Mouse (Mus musculus) heart, embryonic 12.5 days (tissue): ENCODE results near the gene Gm20388. TPM values are rescaled to one million over a fixed set of nuclear protein-coding genes. Genes with fewer than 3 reads are reported as not detected.
A peak's percentile ranks its signal among the peaks of the same experiment; 100 is the strongest.

Experiments
- ATAC-seq: fragments of 200-750 bp; cut with Nextera tagmentation; 2 replicates; pipeline ENCODE4 v1.8.0; 2017; ENCODE audit warnings: moderate TSS enrichment, moderate library complexity; ENCODE audit not compliant: insufficient number of reproducible peaks, low FRiP score
- H3K27ac ChIP-seq: fragments of 300-500 bp; sonication (generic); 2 replicates; pipeline ENCODE4 v1.5.1; 2016; ENCODE audit warnings: mild to moderate bottlenecking, moderate library complexity; ENCODE audit not compliant: poor library complexity, severe bottlenecking
- H3K27me3 ChIP-seq: fragments of 300-500 bp; sonication (generic); replicated peaks from 2 replicates; pipeline ENCODE4 v1.6.1; 2016; ENCODE audit warnings: mild to moderate bottlenecking, moderate library complexity
- H3K36me3 ChIP-seq: fragments of 300-500 bp; sonication (generic); 2 replicates; pipeline ENCODE4 v1.6.1; 2016; ENCODE audit warnings: mild to moderate bottlenecking, moderate library complexity
- H3K4me1 ChIP-seq: fragments of 300-500 bp; sonication (generic); replicated peaks from 2 replicates; pipeline ENCODE4 v1.6.1; 2016; ENCODE audit warnings: mild to moderate bottlenecking
- H3K4me2 ChIP-seq: fragments of 300-500 bp; sonication (generic); 2 replicates; pipeline ENCODE4 v1.6.1; 2016; ENCODE audit warnings: mild to moderate bottlenecking, moderate library complexity
- H3K4me3 ChIP-seq: fragments of 300-500 bp; sonication (generic); 2 replicates; pipeline ENCODE4 v1.5.1; 2016; ENCODE audit warnings: mild to moderate bottlenecking
- H3K9ac ChIP-seq: fragments of 300-500 bp; sonication (generic); 2 replicates; pipeline ENCODE4 v1.6.1; 2016; ENCODE audit warnings: mild to moderate bottlenecking, moderate library complexity
- H3K9me3 ChIP-seq: fragments of 300-500 bp; sonication (generic); replicated peaks from 2 replicates; pipeline ENCODE4 v1.6.1; 2016; ENCODE audit warnings: mild to moderate bottlenecking, moderate library complexity
- WGBS: fragments of 180-500 bp; shearing (Covaris S2); methylation state at CpG from one replicate; pipeline ENCODE4 v1.1.7; 2016; 5-methylcytosine and 5-hydroxymethylcytosine counted together
- polyA plus RNA-seq: library from polyadenylated mRNA; unstranded; fragments of >200 nt; fragmentation: Nextera tagmentation; extraction: Ambion mirVana; gene quantifications from 2 replicates; pipeline ENCODE4 v1.2.1, GENCODE M21; 2016

The Gm20388 gene
- polyA plus RNA-seq, 1 experiment from 2014 or later = not detected

DNA sequence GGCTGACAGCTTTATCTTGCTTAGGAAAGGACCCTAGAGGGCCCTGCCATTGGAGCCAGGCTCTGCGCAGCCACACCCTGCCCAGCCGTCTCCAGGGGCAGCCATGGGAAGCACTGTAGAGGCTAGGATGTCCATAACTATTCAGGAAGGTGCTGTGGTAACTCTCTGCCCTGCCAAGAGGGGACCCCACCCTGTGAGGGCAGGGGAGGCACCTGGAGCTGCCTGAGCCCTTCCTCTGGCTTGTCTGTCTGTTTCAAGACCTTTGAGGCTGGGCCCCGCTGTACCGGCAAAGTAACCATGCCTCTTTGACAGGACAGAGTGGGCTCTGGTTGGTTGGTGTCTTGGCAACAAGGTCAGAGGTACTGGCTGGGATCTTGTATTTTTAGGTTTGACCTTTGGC, 2730.2 kb downstream of the Gm20388 start:
- ATAC-seq = no peak
- Histone ChIP-seq H3K36me3 (peaks cover 10% of the 10 kb centered on the region; the same call in 1 of the 2 replicates), H3K27ac (no peak overlapping the region), H3K4me1 (peaks cover 69% of the 10 kb centered on the region), H3K4me3 (no peak overlapping the region), H3K4me2 (no peak overlapping the region), H3K9me3 (no peaks in the 10 kb centered on the region), H3K27me3 (no peaks in the 10 kb centered on the region), H3K9ac (no peak overlapping the region)
- WGBS = 72% methylated on average over 4 of the region's 4 CpGs

DNA sequence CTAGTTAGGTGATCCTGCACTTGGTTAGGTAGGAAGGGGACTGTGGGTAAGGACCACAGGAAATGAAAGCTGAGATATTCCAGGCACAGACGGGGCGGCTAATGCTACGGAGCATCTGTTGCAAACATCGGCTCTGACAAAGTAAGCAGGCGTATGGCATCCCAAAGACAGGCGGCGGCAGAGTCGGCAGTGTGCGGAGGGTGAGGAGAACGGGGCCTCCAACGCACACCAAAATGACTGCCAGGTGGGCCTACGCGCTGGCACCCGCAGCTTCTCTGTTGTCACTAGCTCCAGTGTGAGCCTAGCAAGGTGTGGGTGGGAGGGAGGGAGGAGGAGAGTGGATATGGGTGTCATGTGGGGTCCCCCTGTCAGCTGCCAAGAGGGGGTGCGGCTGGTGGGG, 2730.8 kb downstream of the Gm20388 start:
- Histone ChIP-seq H3K36me3 (peaks cover 10% of the 10 kb centered on the region; the same call in 1 of the 2 replicates), H3K4me2 (no peak overlapping the region), H3K27ac (no peak overlapping the region), H3K4me1 (peaks cover 69% of the 10 kb centered on the region), H3K27me3 (no peaks in the 10 kb centered on the region), H3K9ac (no peak overlapping the region), H3K9me3 (no peaks in the 10 kb centered on the region), H3K4me3 (no peak overlapping the region)
- no peak for ATAC-seq
- WGBS = 83% methylated on average over 15 of the region's 15 CpGs

DNA sequence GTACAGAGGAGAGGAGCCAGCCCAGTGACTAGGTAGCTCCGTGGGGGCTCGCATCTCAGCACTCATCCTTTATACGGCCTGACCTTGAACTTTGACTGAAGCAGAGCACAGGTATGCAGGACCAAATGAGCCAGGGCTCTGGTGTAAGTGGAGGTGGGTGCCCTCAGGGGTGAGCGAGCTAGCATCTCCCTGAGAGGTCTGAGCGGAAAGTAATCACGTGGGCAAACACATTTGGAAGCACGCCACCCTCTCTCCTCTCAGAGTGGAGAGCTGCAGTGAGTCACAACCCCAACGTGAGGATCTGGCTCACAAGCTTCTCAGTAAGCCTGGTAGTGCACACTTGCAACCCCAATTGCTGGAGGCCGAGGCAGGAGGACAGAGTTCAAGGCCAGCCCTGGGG, 2731.4 kb downstream of the Gm20388 start:
- Histone ChIP-seq H3K27me3 (no peaks in the 10 kb centered on the region), H3K36me3 (peaks cover 9% of the 10 kb centered on the region; the same call in 1 of the 2 replicates), H3K4me2 (no peak overlapping the region), H3K9me3 (no peaks in the 10 kb centered on the region), H3K9ac (no peak overlapping the region), H3K4me3 (no peak overlapping the region), H3K4me1 (peaks cover 68% of the 10 kb centered on the region), H3K27ac (no peak overlapping the region)
- 0 out of 2 replicates have a peak, but pooled peaks have one; percentile 5 for ATAC-seq
- 54% methylated on average over 9 of the region's 9 CpGs for WGBS

DNA sequence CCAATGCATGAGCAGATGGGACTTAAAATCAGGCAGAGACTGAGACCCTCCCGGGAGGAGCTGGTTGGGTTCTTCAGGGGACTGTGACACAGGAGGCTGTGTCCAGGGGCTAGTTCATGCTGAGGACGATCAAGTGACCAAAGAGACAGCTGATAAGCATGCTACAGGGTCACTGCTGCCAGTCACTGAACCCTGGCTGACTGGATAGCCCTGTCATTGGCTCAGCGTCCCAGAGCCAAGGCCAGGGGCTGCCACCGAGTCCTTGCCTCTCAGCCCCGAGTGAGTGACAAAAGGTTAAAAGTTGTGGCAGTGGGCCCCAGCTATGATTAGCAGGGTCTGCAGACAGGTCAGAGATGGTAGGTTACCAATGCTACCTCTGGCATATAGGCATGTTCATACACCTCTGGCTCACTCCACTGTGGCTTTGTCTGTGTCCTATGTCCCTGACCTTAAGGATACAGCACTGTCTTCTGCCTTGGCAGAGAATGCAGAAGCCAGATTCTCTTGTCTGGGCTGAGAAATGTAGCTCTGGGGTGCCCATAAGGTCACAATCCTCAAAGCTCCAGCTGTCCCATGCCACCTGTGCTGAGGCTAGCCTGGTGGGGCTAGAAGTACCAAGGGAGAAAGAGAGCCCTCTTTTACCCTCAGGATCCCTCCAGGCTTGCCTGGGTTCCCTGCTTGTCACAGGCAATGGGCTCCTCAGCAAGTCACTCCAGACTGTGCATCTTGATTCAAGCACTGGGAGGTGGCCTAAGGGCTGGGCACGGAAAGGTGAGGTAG, 2733.7 kb downstream of the Gm20388 start:
- Histone ChIP-seq H3K27ac (no peak overlapping the region), H3K4me1 (peaks cover 52% of the 10 kb centered on the region), H3K36me3 (peaks cover 11% of the 10 kb centered on the region; the same call in 1 of the 2 replicates), H3K9me3 (no peaks in the 10 kb centered on the region), H3K4me3 (no peak overlapping the region), H3K4me2 (no peak overlapping the region), H3K27me3 (no peaks in the 10 kb centered on the region), H3K9ac (no peak overlapping the region)
- 52% methylated on average over 6 of the region's 6 CpGs for WGBS
- ATAC-seq = no peak

DNA sequence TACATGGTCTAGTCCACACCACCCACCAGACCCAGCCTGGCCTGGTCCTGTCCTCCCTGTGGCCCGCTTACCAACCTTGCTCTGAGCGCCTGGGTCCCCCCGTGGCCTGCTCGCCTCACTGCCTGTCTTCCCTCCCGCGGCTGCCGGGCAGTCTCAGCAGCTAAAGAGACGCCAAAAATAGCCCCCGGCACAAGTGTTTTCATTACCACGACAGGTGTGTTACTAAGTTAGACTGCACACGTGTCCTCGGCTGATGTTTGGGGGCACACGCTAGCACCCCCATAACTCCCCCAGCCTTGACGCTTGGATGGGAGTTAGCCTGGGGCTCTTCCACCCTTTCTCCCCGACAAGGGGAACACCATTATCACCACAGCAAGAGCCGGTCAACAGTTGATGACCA, 2735.7 kb downstream of the Gm20388 start:
- no peak overlapping the region for H3K4me3 ChIP-seq

DNA sequence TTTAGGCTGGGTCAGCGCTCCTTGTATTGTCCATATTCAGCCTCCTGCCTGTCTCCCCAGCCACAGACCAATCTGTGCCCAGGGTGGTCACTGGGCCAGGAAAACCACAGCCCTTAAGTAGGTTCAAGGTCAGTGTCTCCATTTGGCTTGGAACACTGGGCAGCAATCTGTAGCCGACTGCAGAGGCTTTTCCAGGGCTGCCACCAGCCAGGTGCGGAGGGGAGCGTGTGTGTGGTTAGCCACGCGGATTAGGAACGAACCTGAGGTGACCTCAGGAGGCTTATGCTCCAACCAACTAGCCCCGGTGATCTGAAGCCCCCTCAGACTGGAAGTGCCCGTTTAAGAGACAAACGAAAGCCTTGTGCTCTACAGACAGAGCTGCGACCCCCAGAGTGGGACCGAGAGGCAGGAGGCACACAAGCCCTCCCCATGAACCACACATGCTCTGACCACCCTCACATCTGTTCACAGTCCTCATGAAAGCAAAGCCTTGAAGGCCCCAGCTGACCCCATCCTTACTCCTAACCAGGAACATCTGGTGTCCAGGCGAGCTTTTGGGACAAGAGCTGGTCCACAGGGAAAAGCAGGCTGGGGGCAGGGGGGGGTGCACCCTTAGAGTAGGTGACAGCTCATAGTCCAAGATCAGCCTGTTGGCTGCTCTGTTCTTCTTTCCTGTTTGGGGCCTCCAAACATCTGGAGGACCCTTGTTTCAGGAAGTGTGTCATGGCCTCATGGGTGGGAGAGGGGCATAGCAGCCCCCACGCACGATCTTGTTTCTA, 2737.7 kb downstream of the Gm20388 start:
- ATAC-seq = no peak

More for the DNA sequence above, 2735.7 kb downstream of the Gm20388 start:
- 0 out of 2 replicates have a peak, but pooled peaks have one; percentile 15 for ATAC-seq
- Histone ChIP-seq H3K27me3 (no peaks in the 10 kb centered on the region; the same call in 1 of the 2 replicates), H3K9ac (no peak overlapping the region), H3K9me3 (no peaks in the 10 kb centered on the region), H3K27ac (no peak overlapping the region), H3K4me1 (peaks cover 38% of the 10 kb centered on the region), H3K36me3 (peaks cover 11% of the 10 kb centered on the region; the same call in 1 of the 2 replicates), H3K4me2 (peak overlapping the region; percentile 4; the same call in 1 of the 2 replicates)
- WGBS = 58% methylated on average over 16 of the region's 16 CpGs

DNA sequence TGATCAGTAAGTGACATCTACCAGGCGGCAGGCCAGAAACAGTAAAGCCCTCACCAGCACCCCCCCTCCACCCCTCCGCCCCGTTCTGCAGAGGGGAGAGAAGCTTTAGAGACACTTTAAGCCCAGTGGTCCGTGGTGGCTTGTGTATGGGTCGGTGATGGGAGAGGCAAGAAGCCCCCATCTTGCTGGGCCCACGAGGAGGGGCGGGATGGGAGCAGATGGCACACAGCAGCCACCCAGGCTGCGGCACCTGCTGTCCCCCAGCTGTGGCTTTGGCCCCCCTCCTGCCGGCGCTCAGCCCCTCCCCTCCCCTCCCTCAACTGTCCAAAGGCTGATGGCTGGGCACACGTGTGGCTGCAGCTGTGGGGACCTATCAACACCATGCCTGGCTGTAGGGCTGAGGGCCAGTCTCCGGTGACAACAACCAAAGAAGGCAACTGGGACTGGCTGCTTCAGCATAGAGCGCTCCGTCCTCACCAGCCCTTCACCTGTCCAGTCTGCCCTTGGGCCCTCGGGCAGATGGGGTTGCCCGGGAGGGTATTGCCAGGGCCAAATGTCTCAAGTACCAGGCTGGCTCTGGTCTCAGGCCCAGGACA, 2740.8 kb downstream of the Gm20388 start:
- Histone ChIP-seq H3K27me3 (peaks cover 6% of the 10 kb centered on the region; the same call in 1 of the 2 replicates), H3K4me1 (peaks cover 54% of the 10 kb centered on the region), H3K36me3 (peaks cover 11% of the 10 kb centered on the region; the same call in 1 of the 2 replicates), H3K27ac (no peak overlapping the region), H3K4me2 (no peak overlapping the region), H3K9ac (no peak overlapping the region), H3K9me3 (no peaks in the 10 kb centered on the region), H3K4me3 (no peak overlapping the region)
- WGBS = 75% methylated on average over 16 of the region's 16 CpGs
- ATAC-seq = no peak

More for the DNA sequence above, 2737.7 kb downstream of the Gm20388 start:
- 85% methylated on average over 15 of the region's 15 CpGs for WGBS
- no peak overlapping the region for H3K4me3 ChIP-seq
- H3K27ac ChIP-seq = no peak overlapping the region
- H3K36me3 ChIP-seq = peaks cover 11% of the 10 kb centered on the region; the same call in 1 of the 2 replicates
- peaks cover 6% of the 10 kb centered on the region; the same call in 1 of the 2 replicates for H3K27me3 ChIP-seq
- H3K4me2 ChIP-seq = no peak overlapping the region
- H3K9ac ChIP-seq = no peak overlapping the region
- H3K9me3 ChIP-seq = no peaks in the 10 kb centered on the region
- peaks cover 44% of the 10 kb centered on the region for H3K4me1 ChIP-seq

DNA sequence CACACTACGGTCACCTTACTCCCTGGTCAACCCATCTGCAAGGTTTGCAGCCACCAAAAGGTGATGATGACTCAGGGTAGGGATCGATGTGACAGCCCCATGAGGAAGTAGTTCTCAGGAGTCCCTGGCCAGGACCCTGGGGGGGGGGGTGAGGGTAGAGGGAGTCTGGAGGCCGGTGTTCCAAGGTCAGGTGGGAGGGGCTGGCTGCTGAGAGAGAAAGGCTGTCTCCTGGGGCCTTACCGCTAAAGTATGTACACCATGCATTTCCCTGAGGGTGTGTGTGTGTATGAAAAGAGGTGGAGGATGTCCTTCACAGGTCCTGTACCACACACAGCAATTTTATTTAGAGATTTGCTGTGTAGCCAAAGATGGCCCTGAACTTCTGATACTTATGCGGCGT, 2742.0 kb downstream of the Gm20388 start:
- ATAC-seq = no peak

DNA sequence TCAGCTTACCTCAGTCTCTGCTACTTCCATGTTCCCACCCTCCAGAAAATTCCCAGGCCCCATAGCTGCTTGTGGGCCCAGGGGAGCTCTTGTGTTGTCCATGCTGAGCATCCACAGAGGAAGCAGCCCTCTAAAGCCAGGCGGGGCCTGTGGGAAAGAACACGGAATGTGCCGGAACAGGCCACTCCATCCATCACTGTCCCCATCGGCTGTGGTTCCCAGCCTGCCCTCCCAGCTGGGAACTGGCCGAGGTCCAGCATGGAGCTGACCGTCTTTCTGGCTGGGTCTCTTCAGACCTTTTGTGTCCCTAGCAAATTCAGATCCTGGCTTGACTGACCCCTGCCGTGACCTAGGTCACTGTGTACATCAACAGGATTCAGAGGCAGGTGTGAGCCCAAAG, 2744.1 kb downstream of the Gm20388 start:
- H3K9ac ChIP-seq = no peak overlapping the region
- H3K27me3 ChIP-seq = peaks cover 6% of the 10 kb centered on the region; the same call in 1 of the 2 replicates
- no peaks in the 10 kb centered on the region for H3K9me3 ChIP-seq
- H3K4me1 ChIP-seq = peaks cover 72% of the 10 kb centered on the region
- ATAC-seq = no peak
- H3K27ac ChIP-seq = no peak overlapping the region
- H3K4me2 ChIP-seq = no peak overlapping the region
- WGBS = 66% methylated on average over 7 of the region's 7 CpGs
- H3K4me3 ChIP-seq = no peak overlapping the region
- H3K36me3 ChIP-seq = no peaks in the 10 kb centered on the region

More for the DNA sequence above, 2742.0 kb downstream of the Gm20388 start:
- Histone ChIP-seq H3K9me3 (no peaks in the 10 kb centered on the region), H3K27ac (no peak overlapping the region), H3K4me3 (no peak overlapping the region), H3K36me3 (peaks cover 10% of the 10 kb centered on the region; the same call in 1 of the 2 replicates), H3K4me2 (no peak overlapping the region), H3K4me1 (peaks cover 55% of the 10 kb centered on the region), H3K27me3 (peaks cover 6% of the 10 kb centered on the region; the same call in 1 of the 2 replicates), H3K9ac (no peak overlapping the region)
- 61% methylated on average over 6 of the region's 6 CpGs for WGBS

DNA sequence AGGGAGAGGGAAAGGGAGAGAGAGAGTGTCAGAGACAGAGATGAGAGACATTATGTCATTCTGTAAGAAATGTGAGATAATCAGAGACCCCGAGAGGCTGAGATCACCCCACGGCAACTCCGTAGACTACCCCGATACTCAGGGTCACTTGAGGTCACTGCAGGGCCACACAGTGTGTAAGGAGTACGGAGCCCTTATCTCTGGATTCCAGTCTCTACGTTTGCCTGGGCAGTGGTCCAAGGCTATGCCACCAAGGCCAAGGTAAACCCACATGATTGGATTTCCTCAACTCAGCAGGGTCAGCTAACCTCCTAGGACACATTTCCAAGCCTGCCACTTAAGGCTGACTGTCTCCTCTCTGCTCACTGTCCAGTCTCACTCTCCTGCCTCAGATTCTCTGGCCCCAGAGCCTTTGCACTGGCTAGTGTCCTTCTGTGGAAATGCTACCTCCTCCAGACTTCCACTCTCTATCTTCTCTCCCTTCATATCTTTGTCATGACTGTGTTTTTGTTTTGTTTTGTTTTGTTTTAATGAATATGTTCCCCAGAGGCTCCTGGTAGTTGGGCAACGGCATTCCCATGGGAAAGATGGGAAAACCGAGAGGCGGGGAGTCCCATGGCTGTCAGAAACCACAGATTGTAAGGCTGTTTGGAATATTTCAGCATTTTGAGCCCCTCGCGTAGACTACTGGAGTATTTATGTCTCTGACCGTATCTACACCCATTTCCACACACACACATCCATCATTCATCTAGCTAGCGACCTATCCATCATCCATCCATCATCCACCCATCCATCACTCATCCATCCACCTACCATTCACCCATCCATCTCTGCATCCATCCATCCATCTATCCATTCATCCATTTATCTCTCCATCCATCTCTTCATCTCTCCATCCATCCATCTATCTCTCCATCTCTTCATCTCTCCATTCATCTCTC, 2745.7 kb downstream of the Gm20388 start:
- H3K9me3 ChIP-seq = no peaks in the 10 kb centered on the region
- H3K9ac ChIP-seq = no peak overlapping the region
- WGBS = 53% methylated on average over 13 of the region's 13 CpGs
- peaks cover 6% of the 10 kb centered on the region; the same call in 1 of the 2 replicates for H3K27me3 ChIP-seq
- ATAC-seq = peak; percentile 69
- no peak overlapping the region for H3K27ac ChIP-seq
- no peaks in the 10 kb centered on the region for H3K36me3 ChIP-seq
- H3K4me3 ChIP-seq = no peak overlapping the region
- peaks cover 80% of the 10 kb centered on the region for H3K4me1 ChIP-seq
- no peak overlapping the region for H3K4me2 ChIP-seq
